Mouse (Mus musculus) spleen, postnatal 4 days (tissue): ENCODE data around the gene Agfg2.
"Not testable (repeated sequence)": the region's sequence is repeated elsewhere in the genome, so short reads cannot be mapped to it uniquely, and the experiment has no call there.

Experiments used
- DNase-seq, 2 experiments: peaks; one replicate each; pipeline ENCODE4 v3.0.0; 2022; ENCODE audit warnings: low spot score in 2 of 2

Gene Agfg2

DNA sequence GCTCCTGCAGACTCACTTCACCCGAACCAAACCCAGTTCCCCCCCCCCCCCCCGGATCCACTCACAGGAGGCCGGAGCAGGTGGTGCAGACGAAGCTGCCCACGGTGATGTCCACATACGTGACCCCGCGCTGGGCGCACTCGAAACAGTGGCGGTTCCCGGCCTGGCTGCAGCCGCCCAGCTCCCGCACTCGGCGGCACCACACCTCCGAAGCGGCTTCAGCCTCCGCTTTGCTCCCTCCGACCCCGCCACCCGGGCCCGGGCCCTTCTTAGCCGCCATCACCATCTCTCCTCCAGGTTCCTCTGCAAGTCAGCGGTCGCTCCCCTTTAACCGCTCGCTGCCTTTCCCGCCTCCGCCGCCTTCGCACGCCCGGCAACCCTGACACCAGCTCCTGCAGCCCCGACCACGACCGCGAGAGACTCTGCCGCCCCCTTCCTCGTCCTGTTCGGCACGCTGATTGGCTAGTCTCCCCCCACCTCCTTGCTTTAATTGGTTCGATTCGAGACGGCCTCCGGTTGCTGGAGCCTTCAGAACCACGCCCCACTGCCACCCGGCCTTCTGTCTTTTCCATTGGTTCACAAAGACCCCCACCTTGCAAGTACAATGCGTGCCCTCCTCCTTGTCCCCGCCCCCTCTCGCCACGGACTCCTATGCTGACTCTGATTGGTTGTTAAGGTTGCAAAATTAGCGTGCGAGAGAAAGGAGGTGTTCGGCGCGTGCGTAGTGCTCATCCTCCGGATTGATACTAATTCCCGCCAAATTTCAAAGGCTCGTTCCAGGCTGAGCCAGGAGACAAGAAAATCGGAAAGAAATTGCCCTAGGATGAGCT, at the start of gene Agfg2:
TSS of gene Agfg2 (minus strand) at position 433 of the 830 bp plus-strand sequence.
- DNase-seq = peak; percentile 97 to 99

DNA sequence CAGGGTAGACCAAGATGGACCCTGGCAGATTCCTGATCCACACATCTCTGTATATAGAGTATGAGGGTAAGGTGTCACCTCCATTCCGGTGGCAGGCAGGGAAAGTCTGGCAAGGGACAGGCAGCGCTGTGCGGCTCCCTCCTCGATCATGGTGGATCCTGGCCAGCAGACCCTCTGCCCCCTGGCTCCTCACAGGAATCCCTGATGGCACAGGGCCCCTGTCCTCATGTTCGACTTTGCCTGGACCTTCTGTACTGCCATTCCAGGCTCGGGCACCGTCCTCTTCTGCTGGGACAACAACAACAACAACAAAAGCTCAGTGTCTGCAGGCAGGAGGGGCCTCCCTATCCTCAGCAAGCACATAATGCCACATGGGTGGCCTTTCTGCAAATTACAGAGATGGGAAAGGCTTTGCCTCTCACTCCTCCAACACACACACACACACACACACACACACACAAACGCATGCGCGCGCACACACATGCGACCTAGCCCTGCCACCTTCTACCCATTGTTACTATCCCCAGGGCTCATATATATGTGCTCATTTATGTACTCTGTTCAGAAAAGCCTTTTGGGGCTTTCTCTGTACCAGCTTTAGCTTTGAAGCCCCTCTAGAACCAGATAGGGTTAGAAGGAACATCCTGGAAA, 49.2 kb upstream of the Agfg2 start:
- no peak for DNase-seq

DNA sequence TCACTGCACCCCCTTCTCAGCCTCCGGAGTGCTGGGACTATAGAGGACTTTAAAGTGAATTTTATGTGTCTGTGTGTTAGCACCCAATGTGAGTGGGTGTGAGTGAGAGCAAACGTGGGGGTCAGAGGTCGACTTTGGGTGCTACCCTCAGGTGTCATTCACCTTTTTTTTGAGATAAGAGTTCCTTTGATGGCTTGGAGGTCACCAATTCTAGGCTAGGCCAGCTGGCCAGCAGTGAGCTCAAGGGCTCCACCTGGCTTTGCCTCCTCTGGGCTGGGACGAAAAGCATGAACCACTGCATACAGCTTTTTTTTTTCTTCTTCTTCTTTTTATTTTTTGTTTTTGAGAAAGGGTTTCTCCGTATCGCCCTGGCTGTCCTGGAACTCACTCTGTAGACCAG, 42.2 kb upstream of the Agfg2 start:
- no peak for DNase-seq

DNA sequence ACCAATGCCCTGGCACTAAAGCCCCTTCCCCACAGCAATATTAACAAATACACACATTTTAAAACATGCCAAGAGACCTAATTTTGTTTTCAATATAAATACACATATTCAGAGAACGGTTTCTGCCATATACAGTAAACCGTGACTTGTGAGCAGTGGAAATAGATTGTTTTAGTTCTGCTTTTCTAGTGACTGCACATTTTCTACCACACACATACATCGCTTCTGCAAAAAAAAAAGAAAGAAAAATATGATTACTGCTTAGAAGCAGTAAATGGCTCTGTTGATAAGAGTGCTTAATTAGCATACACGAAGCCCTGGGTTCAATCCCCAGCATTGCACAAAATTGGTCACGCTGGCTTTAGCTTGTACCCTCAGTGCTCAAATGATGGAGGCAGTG, 39.3 kb upstream of the Agfg2 start:
- no peak for DNase-seq

DNA sequence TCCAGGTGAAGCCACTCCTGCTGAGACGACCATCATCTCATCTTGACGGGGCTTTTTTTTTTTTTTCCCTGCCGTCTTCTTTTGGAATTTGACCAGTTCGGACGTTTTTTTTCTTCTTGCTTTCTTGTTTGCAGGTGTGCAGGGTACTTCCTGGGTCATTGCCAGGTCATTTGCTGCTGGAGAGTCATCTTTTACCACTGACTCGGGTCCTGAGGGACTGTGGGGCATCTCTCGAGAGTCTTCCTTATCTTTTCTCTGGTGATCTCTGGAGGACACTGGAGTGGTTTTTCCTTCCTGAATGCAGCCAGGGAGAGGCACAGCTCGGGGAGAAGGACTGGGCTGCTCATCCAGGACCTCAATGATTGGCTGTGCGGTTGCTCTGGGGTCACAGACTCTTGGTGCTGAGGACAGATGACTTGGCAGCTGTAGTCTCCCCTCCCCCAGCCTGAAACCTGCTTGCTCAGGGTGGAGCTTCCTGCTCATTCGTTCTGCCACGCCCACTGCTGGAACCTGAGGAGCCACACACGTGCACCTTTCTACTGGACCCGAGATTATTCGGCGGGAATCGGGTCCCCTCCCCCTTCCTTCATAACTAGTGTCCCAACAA, 36.1 kb upstream of the Agfg2 start:
- not testable (repeated sequence) for DNase-seq

DNA sequence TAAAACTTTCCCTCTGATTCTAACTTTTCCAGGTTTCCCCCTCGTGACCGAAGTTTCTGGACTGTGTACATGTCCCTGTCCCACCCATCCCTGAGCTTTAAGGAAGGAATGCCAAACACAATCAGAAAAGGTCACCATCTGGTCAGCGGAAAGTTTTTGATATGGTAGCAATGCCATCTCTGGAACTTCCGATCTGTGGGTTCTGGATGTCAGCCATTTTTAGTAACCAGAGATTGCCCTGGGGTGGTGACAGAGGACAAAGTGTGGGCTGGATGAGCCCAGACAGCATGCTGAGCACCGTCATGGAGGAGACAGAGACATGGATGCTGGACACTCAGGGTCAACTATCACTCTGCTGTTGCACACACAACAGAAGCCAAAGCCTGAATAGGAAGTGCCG, 34.6 kb upstream of the Agfg2 start:
- no peak for DNase-seq

DNA sequence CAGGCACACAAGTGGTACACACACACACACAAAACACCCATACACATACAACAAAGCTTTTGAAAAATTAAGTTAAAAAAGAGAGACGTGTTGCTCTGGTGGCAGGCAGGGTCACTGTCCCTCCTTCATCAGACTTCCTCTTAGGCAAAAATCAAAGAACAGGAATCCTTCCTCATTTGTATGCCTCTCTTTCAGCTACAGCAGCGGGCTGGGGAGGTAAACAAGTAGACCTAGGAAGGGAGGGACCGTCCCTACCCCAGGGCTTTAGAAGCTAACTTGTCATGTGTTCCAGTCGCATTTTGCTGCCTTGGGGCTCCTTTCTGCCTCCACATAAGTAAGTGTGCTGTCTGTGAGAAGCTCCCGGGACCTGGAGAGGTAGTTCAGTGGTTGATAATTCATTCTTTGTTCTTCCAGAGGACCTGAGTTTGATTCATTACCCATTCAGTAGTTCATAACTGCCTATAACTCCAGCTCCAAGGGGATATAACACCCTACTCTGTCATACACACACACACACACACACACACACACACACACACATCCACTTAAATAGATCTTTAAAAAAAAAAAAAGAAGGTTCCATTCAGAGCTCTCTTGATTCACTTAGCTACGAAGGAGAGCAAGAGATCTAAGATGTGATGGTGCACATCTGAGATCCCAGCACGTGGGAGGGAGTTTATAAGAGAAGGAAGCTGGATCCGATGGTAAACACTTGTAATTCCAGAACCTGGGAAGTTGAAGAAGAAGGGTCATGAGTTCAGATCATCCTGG, 33.7 kb upstream of the Agfg2 start:
- DNase-seq = no peak

DNA sequence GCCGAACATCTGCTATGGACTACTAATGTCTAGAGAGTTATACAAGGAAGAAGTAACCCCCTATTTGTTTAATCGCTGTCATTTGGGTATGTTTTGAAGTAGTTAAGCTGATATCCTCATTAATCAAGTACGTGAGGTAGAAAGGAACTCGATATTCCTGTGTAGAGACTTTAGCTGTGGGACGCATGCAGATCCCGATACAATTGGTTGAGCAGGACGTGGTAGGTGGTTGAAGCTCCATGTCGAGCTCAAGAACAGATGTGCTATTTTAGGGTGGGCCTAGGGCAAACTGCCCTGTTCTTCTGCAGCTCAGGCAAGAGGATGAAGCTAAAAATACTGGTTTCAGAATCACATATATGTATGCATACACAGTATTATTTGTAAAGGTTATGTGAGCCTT, 31.2 kb upstream of the Agfg2 start:
- no peak for DNase-seq

DNA sequence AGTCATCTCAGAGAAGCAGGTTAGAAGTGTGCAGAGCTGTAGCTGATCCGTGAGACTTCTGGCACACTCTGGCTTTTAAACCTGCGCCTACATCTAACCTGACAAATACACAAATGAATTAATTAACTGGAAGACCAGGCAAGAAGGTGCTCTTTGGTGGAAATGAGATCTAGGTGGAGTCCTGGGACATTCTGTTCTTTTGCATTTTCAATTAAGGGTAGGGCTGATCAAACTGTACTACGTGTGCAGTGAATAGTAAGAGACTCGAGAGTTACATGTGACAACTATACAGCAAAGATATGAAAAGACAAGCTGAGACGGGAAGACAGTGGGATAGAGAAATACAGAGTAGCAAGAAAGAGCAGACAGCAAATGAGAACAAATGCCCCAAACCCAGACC, 28.9 kb upstream of the Agfg2 start:
- no peak for DNase-seq

DNA sequence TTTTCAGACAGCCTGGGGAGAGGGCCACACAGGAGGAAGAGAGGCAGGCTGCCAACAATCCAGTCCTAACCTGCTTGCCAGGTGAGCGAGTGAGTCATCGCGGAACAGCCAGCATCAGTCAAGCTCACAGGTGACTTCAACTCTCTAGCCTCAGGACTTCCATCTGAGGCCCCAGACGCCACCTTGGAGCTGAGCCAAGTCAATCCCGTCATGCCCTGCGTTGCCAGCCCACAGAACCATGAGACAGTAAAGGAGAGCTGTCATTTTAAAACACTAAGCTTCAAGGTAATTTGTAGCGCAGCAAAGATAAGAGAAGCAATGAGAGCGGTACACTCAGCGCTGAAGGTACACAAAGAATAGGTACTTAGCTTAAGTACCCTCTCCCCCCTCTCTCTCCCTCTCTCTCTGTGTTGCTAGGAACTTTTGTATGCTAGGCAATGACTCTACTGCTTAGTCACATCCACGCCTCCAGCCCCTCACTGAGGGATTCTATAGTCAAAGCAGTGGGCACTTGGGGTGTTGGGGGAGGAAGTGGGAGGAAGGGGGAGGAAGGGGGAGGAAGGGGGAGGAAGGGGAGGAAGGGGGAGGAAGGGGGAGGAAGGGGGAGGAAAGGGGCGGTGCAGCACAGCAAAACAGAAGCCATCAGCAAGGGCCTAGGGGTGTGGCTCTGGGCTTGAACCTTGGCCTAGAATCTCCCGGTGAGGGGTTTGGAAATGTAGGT, 22.5 kb upstream of the Agfg2 start:
- peak; percentile 87 to 92 for DNase-seq

DNA sequence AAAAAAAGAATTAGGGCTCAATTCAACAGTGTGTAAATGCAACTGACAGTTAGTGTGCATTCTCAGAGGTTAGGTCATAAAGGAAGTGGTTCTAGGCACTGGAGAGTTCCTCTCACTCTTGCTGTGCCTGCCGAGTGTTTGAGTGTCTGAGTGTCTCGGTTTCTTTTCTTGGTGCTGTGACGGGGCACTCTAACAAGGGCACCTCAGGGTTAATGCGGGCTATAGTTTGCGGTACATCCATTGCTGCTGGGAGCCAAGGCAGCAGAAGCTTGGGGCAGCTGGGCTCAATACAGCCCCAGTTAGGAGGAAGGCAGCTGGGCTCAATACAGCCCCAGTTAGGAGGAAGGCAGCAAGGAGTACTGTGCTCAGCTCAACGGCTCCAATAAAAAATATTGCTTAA, 20.7 kb upstream of the Agfg2 start:
- DNase-seq = no peak

DNA sequence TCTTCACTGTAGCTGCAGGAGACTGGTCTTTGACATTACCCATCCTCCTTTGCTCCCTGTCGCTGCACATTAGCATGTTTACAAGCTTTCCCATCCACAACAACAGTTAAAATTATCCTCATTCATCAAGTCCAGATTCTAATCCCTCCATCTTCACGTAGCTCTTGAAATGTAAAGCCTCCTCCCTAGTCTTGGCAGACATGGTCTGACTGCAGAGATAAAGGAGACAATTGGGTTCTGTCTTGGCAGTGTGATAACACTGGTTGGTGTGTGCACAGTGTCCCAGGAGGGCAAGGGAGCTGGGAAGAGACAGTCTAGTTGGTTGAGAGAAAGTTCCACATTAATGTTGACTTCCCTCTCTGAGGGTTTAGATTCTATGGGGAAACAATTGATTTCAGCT, 15.3 kb upstream of the Agfg2 start:
- no peak for DNase-seq

DNA sequence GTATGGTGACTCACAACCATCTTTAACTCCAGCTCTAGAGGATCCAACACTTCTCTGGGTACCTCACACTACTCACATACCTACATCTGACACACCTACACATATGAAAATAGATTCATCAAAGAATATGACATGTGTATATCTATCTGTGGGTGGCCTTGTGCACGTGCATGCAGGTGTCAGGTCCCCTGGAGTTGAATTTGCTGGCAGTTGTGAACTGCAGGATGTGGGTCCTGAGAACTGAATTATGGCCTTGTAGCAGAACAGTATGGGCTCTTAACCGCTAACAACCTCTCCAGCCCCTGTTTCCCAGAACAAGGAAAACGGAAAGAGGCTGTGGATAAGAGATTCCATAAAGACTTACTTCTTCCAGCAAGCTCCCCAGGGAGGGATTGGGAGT, 14.6 kb upstream of the Agfg2 start:
- DNase-seq = no peak

DNA sequence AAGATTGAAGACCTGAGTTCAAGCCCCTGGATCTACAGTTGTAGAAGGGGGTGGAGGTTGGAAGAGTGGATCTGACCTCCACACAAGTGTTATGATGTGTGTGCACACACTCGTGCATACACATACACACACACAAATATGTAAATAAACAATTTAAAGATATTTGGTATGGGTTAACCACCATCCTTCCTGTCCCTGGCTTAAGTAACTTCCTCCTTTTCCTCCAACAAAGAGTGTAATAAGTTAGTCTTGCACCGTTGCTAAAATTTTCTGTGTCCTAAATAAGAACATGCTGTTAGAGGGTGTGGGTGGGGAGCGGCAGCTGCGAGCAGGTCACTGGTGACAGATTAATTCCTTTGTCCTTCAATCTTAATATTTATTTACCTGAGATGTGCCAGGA, 11.4 kb upstream of the Agfg2 start:
- DNase-seq = no peak

DNA sequence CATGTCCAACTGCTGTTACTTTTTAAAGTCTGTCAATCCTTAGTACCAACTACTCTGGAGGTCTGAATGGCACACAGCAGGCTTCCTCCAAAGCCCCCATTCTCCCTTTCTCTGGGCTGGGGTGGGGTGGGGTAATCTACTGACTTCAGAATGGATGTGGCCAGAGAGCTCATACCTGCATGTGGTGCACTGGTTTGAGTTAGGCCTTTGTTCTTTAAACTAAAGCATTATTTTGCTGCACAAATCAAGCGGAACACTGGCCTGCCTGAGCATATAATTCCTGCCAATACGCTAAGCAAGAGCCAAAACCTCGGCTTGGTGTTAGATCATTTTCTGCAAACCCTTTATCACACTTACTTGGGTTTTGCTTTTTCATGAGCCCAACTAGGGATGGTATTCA, 10.3 kb upstream of the Agfg2 start:
- DNase-seq = no peak

DNA sequence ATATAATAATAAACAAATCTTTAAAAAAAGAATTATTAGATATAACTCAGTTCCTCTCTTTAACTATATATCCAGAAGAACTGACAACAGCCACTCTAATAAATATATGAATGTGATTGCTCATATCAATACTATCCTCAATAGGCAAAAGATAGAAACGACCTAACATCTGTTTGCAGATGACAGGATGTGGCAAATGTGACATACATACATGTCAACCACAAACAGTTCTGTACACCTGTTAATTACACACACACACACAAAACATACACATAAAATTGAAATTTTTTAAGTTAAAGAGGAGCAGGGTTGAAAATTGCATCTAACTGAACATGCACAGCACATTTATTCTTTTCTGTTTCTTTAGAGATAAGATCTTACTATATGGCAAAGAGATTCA, 7.4 kb upstream of the Agfg2 start:
- DNase-seq = no peak

DNA sequence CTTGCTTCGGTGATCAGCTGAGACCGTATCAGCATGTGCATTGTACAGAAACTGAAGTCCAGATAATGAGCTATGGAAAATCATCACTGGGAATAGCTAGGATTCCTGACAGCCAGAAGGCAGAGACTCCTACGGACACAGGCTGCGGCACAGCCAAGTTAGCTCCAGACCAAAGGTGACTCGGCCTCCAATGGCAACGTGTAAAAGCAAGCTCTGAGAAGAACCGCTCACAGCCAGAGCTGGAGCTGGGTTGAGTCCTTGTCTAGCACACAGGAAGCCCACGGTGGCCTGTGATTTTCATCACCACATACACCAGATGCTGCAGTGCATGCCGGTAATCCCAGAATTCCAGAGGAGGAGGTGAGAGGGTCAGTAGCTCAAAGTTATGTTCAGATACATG, 6.0 kb upstream of the Agfg2 start:
- DNase-seq = no peak

DNA sequence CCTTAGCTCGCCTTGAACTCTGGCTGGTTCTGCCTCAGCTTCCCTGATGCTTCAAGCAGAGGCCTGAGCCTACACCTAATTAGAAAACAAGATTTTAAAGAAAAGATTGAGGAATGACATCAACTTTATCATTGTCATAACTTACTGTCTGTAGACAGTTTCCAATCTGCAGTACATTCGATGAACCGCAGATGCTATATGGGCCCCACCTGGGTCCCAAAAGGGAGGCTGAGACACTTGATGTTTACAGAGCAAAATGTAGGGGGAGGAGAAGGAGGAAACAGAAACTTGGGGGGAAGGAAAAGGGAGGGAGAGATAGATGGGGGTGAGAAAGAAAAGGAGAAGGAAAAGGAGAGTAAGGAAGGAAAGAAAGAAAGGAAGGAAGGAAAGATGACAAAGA, 5.4 kb upstream of the Agfg2 start:
- no peak for DNase-seq

DNA sequence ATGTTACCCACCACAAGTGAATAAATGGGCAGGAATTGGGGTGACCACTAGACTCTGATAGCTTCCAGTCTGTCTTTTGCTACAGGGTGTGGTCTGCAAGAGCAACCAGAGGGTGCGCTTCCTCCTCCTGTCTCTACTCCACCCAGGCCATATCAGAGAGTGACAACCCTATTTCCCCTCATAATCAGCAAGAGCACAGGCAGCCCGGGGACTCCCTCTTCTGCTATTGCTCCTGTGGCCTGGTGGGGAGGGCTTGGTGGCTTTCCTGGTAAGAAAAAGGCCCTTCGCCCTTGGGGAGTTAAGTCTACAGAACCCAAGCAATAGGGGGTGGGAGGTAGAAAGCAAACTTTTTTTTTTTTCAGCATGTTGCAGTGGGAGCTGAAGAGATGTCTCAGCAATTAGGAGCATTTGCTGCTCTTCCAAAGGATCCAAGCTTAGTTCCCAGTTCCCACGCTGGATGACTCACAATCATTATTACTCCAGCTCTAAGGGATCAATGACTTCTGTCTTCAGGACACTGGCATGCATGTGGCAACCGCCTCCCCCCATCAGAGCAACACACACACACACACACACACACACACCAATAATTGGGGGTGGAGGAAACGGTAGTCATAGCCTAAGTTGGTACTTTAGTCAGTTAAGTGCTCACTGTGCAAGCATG, 1.7 kb upstream of the Agfg2 start:
- peak; percentile 82 to 86 for DNase-seq

DNA sequence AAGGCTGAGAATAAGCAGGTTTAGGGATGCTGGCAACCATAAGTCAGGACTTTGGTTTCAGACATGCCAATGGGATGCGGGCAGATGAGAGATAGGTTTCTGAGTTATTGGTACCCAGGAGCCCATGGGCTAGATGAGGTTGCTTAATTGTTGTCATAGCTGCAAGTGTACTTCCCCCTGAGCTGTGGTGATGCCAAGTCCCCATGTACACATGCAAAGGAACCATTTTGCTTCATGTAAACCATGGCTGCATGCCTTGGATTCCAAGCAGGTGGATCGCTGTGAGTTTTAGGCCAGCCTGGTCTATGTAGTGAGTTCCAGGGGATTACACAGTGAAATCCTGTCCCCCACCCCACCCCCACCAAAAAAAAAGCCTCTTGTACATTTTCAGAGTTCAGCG, 1.1 kb upstream of the Agfg2 start:
- DNase-seq = peak in 1 of 2 experiments; percentile 29
